Mouse (Mus musculus) small intestine, adult 2 months (tissue): ENCODE results near the gene Gm21188. TPM values are rescaled to one million over a fixed set of nuclear protein-coding genes. Genes with fewer than 3 reads are reported as not detected.
"Not testable (repeated sequence)": the region's sequence is repeated elsewhere in the genome, so short reads cannot be mapped to it uniquely, and the experiment has no call there.

Experiments used
- H3K27ac ChIP-seq: fragments of 200-500 bp; 2 replicates; pipeline ENCODE4 v1.5.1; 2012; ENCODE audit warnings: low read depth, low read length, control low read depth, inconsistent platforms; ENCODE audit not compliant: insufficient read depth
- H3K27me3 ChIP-seq: fragments of 200-500 bp; 2 replicates; pipeline ENCODE4 v1.6.1; 2012; ENCODE audit warnings: mild to moderate bottlenecking, moderate library complexity, low read length, inconsistent platforms; ENCODE audit not compliant: control insufficient read depth, insufficient read depth
- H3K36me3 ChIP-seq: fragments of 200-500 bp; 2 replicates; pipeline ENCODE4 v1.6.1; 2012; ENCODE audit warnings: mild to moderate bottlenecking, low read length, control low read depth, inconsistent platforms; ENCODE audit not compliant: control insufficient read depth, insufficient read depth
- H3K4me1 ChIP-seq: fragments of 200-500 bp; 2 replicates; pipeline ENCODE4 v1.6.1; 2012; ENCODE audit warnings: low read length, inconsistent platforms, mixed read lengths; ENCODE audit not compliant: control insufficient read depth, insufficient read depth, insufficient read length
- H3K4me3 ChIP-seq: fragments of 200-500 bp; 2 replicates; pipeline ENCODE4 v1.5.1; 2012; ENCODE audit warnings: low read depth, mild to moderate bottlenecking, control low read depth, inconsistent platforms, low read length, moderate library complexity
- WGBS: fragments of 180-500 bp; shearing (Covaris S2); methylation state at CpG from one replicate; pipeline ENCODE4 v1.1.7; 2018; 5-methylcytosine and 5-hydroxymethylcytosine counted together
- polyA plus RNA-seq: library from polyadenylated mRNA; depleted of rRNA; stranded (reverse); fragments of >200 nt; gene quantifications from 2 replicates; pipeline ENCODE4 v1.2.3, GENCODE M21; 2012; rRNA removed

The Gm21188 gene
- polyA plus RNA-seq, result 0.05 and 0.17 TPM in 2 replicates

GRCm38 (mm10) chr13:120052085-120052484 is at the start of gene Gm21188:
Gene Gm21188, minus strand, starts transcription at chr13:120052194.
- not testable (repeated sequence) for H3K27ac ChIP-seq, H3K4me1 ChIP-seq, H3K27me3 ChIP-seq, H3K4me3 ChIP-seq, H3K36me3 ChIP-seq

GRCm38 (mm10) chr13:120099327-120099726 is 47.3 kb upstream of the Gm21188 start:
- H3K27me3 ChIP-seq, H3K4me3 ChIP-seq, H3K27ac ChIP-seq, H3K36me3 ChIP-seq, H3K4me1 ChIP-seq: not testable (repeated sequence)
- no CpG with 5 or more reads among the region's 5 CpGs for WGBS

DNA sequence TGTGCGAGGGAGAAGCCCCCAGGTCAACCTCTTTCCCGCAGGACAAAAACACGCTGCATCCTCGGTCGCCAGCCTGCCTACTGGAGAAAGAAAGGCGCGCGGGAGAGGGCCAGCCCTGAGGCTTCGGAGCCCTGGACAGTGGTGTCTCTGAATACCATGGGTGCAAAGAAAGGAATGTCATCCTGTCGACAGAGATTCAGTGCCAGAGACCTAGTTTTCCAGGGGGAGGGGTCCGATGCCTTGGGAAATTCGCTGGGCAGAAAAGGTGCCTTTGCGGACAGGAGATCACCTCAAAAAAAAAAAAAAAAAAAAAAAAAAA is 44.9 kb upstream of the Gm21188 start:
- peak overlapping the region; percentile 31; the same call in 1 of the 2 replicates for H3K4me3 ChIP-seq
- H3K27ac ChIP-seq, H3K36me3 ChIP-seq, H3K4me1 ChIP-seq, H3K27me3 ChIP-seq: not testable (repeated sequence)
- 2% methylated on average over 8 of the region's 13 CpGs for WGBS

GRCm38 (mm10) chr13:120096241-120096937 is 44.4 kb upstream of the Gm21188 start:
- not testable (repeated sequence) for H3K4me1 ChIP-seq, H3K27me3 ChIP-seq, H3K27ac ChIP-seq, H3K36me3 ChIP-seq
- peak overlapping the region; percentile 31 for H3K4me3 ChIP-seq
- 1% methylated on average over 26 of the region's 38 CpGs for WGBS

DNA sequence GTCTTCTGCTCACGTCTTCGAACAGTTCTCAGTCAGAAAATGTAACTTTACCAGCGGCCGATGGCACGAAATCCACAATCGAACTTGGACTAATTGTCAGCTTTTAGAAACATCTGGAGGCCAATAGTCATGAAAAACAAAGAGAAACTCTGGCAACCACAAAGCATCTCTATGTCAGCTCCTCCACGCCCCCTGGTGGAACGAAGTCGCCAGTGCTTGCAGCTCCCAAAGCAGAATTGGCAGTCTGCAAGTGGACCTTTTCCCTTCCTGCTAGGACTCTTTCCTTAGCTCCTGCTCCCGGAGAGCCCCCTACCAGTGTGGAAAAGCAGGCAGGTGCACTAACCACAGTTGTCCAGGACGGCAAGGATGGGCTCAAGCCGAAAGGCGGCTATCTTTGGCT is 41.0 kb upstream of the Gm21188 start:
- not testable (repeated sequence) for H3K36me3 ChIP-seq, H3K4me1 ChIP-seq, H3K4me3 ChIP-seq, H3K27me3 ChIP-seq, H3K27ac ChIP-seq
- WGBS, result no CpG with 5 or more reads among the region's 13 CpGs

DNA sequence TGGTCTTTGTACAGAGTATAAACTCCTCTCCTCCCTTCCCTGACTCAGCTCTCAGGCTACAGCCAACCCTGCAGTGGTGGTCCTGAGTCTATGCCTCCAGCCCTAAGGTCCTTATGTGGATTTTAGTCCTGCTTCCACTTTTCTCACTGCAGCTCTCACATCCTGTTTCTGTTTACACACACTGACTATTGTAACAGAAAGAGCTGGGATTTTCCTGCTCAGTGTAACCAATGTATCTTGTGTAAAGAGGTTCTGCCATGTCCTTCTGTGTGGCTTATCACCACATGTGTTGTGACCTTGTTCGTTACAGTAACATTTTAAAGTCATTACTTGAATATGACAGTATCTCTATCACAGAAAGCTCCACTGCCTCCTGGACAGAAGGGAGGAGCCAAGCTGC is 27.6 kb upstream of the Gm21188 start:
- not testable (repeated sequence) for H3K4me1 ChIP-seq, H3K4me3 ChIP-seq, H3K36me3 ChIP-seq, H3K27me3 ChIP-seq, H3K27ac ChIP-seq
- no CpG with 5 or more reads among the region's 1 CpGs for WGBS

GRCm38 (mm10) chr13:120070878-120071277 is 18.9 kb upstream of the Gm21188 start:
- not testable (repeated sequence) for H3K27me3 ChIP-seq, H3K4me3 ChIP-seq
- WGBS, result no CpG with 5 or more reads among the region's 13 CpGs

DNA sequence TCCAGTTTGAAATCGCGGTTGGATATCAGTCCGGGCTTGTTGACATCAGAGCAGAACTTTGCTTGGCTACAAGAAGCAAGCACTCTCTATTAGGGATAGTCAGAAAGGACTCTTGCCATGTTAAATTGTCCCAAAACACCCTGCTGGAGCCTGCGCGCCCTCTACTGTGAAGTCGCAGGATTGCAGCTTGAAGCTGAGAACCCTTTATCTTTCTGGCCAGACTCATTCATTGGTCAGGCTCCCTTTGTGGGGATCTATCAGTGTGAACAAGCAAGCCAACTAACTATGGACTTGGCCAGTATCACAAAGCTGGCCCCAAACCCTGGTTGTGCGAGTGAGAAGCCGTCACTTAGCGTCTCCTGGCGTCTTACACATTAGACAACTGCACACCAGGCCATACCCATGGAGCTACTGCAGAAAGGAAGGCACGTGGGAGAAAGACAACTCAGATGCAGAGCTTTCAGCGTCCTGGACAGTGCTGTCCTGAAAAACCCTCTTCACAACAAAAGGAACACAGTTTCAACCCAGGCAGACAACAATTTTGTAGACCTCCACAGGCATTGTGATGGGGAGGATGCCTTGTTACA is 18.1 kb upstream of the Gm21188 start:
- H3K4me1 ChIP-seq, H3K4me3 ChIP-seq, H3K36me3 ChIP-seq, H3K27ac ChIP-seq, H3K27me3 ChIP-seq: not testable (repeated sequence)
- WGBS, result no CpG with 5 or more reads among the region's 12 CpGs

More at GRCm38 (mm10) chr13:120070878-120071277, 18.9 kb upstream of the Gm21188 start:
- H3K4me1 ChIP-seq, H3K36me3 ChIP-seq, H3K27ac ChIP-seq: not testable (repeated sequence)

- no CpG with 5 or more reads among the region's 22 CpGs for WGBS
- not testable (repeated sequence) for H3K4me3 ChIP-seq, H3K27me3 ChIP-seq, H3K4me1 ChIP-seq, H3K36me3 ChIP-seq, H3K27ac ChIP-seq
These were observed 11.6 kb upstream of the Gm21188 start for GRCm38 (mm10) chr13:120063439-120064089.

- not testable (repeated sequence) for H3K36me3 ChIP-seq, H3K4me3 ChIP-seq, H3K4me1 ChIP-seq, H3K27me3 ChIP-seq, H3K27ac ChIP-seq
- WGBS, result no CpG with 5 or more reads among the region's 4 CpGs
These were observed 10.9 kb upstream of the Gm21188 start for GRCm38 (mm10) chr13:120062903-120063302.

DNA sequence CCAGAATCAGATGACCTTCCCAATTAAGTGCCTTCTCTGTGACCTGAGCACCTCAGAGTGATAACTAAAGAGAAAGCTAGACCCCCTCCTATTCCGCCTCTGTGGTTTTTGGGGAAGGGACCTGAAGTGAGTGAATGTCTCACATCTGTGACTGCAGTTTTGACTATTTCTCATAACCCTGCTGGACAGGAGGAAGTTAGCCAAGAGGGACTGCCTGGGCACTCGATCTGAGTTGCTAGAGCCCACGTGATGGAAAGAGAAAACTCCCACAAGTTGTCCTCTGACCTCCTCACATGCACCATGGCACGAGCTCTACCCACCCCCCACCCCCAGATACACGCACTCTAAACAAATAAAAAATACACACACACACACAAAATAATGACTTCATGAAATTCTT is 3.4 kb downstream of the Gm21188 start:
- H3K36me3 ChIP-seq, H3K27me3 ChIP-seq, H3K4me3 ChIP-seq, H3K27ac ChIP-seq, H3K4me1 ChIP-seq: not testable (repeated sequence)
- no CpG with 5 or more reads among the region's 5 CpGs for WGBS
